Mouse (Mus musculus): ENCODE data around the gene Plch2.
A peak's percentile ranks its signal among the peaks of the same experiment; 100 is the strongest.

The Plch2 gene

DNA sequence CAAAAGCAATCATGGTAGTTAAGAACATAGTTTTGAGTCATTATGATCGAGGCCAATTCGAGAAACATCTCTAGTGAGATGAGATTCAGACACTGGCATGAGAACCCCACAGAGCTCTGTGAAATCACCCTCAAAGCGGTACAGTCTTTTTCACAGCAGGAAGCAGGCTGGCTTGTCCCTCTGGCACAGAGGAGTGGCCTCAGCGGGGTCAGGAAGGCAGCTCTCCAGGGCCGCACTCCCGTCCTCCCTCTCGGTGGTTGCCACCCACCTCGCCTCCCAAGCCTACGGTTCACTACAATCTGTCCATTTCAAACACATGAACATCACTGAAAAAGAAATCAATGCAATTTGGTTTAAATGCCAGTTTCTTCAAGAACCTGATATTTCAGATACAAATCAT lies 17.8 kb upstream of the Plch2 start:
- no peak for DNase-seq (ENCODE audit: extremely low spot score)

DNA sequence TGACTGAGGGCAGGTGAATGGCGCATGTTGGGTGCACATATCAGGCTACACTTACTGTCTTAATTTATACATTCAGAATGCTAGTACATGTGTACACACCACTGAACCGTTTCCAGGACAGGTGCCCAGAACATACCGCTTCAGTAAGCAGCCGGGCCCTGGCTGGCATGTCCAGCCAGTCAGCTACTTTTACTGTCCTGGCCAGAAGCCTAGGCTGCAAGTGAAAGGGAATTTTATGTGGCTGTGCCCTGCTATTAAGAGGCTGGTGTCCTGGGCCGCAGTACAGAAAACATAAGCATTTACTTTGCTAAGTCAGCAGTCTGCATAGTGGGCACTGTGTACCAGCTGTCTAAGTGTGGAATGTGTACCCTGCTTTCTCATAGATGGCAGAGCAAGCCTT lies 14.3 kb upstream of the Plch2 start:
- DNase-seq (ENCODE audit: extremely low spot score), result no peak

DNA sequence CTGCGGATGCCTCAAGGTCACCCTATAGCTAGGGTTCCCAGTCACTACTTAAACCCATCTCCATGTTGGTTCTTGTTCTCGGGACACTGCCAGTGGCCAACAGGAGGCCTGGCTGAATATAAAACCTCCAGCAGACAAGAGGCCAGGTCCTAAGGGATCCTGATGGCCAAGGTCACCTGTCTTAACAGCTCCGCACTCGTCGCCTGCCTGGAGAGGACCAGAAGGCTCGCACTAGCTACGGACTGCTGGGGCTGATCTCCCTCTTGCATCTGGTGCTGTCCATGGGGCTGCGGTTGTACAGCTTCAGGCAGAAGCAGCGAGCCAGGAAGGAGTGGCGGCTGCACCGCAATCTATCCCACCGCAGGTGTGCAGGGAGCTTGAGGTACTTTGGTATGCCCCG lies 13.6 kb upstream of the Plch2 start:
- DNase-seq (ENCODE audit: extremely low spot score), result no peak

DNA sequence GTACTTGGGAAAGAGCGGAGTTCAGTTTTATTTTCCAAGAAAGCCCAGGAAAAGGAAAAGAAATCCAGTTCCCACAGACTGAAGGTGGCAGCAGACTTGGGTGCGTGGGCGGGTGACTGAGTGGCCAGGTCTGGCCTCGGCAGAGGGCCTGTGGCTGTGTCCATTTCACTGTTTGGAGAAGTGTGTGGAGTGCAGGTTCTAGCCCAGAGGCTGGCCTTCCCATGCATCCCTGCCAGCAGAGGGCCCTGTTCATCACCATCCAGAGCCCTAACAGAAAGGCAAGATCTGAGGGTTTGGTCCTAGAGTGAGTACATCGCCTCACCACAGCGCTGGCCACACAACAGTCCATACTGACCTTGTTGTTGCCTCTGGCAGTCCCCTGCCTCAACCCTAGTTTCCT lies 12.6 kb upstream of the Plch2 start:
- DNase-seq (ENCODE audit: extremely low spot score), result no peak

DNA sequence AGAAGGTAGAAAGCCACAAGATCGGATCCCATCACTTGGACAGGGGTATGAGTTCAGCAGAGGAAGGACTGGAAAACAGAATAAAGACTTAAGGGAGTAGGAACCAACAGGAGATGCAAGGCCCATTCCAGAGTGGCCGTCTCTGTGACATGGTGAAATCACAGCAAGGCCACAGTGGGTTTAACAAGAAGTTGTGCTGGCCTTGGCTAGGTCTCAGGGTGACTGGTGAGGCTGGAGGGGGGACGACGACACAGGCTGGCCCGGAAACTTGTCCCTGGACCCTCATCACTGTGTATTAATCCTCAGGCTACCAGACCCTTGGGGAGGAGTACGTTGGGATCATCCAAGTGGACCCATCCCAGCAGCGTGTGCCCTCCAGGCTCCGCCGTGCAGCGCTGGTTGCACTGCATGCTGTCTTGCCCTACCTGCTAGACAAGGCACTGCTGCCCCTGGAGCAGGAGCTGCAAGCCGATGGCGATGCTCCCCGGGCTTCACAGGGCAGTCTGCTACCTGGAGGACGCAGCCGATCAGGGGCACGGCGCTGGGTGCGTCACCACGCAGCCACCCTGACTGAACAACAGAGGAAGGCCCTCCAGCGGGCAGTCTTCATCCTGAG lies 11.9 kb upstream of the Plch2 start:
- no peak for DNase-seq (ENCODE audit: extremely low spot score)

DNA sequence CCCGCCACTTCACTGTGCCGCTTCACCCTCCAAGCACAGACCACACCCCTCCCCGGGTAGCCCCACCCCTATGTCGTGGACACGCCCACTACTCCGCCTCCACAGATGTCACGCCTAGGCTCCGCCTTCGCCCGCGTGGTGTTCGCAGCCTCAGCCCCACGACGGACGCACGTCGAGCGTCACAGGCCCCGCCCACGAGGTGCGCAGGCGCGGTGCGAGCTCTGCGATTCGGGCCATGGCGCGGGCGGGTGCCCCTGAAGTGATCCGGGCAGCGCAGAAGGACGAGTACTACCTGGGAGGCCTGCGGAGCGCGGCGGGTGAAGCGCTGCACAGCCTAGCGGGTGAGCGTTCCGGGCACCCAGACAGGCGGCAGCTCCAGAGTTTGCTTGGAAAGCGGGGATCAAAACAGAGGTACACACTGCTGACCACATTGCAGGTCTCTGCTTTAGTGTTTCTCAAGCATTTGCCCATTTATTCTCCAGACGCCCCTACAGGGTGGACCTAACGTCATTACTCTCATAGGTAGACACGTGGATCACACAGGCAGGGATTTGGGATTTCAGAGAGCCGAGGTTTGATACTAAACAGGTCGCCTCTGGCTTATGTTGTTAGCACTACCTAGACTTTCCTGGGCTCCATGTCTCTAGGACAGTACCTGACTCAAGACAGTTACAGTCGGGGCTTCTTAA lies 10.4 kb upstream of the Plch2 start, which contains the start of gene Pex10:
TSS of gene Pex10 (plus strand) at position 183 of the 689 bp plus-strand sequence.
- DNase-seq (ENCODE audit: extremely low spot score), result peak; percentile 100

DNA sequence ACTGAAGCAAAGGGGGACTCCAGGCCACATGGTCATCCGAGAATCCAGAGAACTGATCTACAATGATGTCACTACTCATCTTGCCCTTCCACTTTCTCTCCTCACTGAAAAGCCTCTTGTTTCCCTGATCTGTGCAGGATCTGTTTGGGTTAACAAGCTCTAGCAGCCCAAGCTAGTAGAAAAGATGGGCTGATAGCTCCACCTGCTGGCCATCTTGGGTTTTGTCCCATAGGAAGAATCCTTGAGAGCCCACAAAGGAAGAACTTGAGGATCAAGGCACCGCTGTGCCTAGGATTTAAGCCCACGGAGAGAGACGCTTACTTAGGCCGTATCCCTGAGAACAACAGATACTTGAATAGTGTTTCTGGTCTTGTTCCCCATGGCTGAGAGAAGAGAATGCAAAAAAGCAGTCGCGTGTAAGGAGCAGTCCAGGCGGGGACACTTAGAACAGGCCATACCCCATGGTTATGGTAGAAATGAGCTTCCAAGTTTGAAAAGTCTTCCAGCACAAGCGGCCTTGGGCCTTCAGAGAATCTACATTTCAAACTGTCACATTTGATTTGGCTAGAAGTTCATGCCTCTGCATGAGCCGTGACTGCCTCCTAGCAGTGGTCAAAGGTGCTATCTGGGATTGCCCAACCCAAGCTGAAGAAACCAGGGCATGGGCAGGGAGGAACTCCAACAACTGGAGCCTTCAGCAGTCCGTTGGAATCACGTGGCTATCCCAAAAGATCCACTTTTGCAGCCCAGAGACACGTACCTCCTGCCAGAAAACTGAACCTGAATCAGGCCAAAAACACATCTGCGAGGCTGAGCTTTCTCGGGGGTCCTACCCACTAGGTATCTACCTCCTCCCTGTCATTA lies 9.6 kb upstream of the Plch2 start:
- peak; percentile 92 for DNase-seq (ENCODE audit: extremely low spot score)

DNA sequence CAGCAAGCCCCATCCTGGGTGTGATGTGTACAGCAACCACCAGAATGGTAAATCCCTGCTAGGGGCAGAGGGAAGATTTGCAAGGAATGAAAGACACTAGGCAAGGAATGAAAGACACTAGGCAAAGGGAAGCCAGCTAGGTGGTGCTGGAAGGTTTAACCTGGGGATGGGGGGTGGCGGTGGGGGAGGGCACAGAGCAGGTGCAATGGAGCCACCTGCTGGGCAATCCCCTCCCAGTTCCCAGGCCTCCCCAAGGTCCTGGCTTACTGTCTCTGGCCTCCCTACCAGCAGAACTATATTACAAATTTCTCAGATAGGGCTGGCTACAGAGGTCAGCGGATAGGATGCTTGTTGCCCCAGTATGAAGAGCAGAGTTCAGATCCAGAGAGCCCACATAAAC lies 7.9 kb upstream of the Plch2 start:
- no peak for DNase-seq (ENCODE audit: extremely low spot score)

DNA sequence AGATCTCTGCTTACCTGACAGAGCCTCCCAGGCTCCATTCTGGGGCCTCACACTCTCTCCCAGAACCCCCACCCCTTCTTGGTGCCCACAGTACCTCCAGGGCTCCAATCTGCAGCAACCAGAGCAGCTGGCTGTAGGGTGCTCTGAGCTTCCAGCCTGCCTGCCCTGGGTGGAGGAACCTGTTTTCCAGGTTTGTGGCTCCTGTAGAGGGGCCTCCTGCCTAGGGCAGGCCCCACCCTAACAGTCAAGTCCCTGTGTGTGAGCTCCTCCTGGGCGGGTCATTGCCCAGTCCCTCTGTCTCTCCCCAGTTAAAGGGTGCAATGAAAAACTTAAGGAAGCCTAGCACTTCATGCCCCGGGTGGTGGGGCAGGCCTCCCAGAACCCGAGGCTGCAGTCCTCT lies 7.3 kb upstream of the Plch2 start:
- DNase-seq (ENCODE audit: extremely low spot score), result no peak

DNA sequence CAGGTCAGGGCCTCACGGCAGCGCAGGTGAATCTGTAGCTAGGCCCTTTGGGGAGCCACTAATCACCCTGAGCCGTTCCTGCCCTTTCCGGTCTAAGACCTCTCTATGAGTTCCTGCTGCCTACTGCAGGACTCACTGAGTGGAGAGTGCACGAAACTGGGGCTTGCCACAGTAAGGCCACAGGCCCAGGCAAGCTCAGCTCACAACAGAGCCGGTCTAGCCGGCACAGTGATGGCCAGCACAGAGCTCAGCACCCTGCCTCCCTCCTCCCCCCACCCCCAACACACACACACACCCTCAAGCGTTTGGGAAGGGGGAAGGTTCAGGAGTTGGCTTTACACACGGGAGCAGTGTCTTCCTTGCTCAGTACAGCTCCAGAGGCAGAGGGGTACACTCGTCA lies 1.7 kb upstream of the Plch2 start:
- DNase-seq (ENCODE audit: extremely low spot score), result no peak

DNA sequence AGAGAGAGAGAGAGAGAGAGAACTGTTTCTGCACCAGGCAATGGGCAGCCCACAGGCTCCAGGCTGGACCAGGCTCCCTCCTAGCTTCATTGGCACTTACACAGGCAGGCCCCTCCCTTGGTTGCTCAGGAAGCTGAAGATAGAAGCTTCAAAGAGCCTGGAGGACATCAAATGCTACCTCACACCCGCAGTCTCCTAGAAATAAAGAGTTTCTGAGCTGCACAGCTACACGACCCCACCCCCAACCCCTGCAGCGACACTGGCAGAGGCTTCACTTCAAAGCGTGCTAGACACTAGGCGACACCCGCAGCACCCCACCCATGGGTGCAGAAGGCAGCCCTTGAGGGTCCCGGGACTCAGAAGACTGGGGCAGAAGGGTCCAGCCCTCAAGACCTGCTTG lies 6.5 kb downstream of the Plch2 start:
- no peak for DNase-seq (ENCODE audit: extremely low spot score)

DNA sequence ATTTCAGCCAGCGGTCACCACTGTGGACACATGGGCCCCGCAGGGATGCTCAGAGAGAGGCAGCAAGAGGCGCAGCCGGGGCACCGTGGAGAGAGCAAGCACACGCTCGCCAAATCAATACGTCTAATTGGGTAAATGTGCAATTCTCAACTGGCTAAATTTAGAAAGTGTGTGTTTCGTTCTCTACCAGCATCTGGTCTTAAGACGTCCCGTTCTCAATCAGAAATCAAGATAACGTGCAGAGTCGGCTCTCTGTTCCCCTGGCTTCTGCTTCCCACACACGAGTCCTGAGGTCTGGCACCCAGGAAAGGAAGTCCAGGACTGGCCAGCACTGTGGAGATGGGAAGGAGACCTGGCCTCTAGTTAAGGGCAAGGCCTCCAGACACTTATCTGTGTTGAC lies 9.9 kb downstream of the Plch2 start:
- no peak for DNase-seq (ENCODE audit: extremely low spot score)

DNA sequence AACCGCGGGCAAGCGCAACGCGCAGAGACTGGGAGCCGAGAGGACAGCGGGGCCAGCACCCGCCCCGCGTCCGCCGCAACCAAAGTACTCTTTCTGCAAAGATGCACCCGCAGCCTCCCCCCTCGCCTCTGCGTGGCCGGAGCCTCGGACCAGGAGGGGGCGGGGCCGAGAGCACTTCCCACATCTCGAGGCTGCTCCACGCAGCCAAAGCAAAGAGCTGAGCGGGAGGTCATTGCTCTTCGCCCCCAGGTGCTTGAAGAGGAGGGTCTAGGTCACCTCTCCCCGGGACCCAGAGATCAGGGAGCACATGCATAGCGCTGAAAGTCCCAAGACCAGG lies 13.3 kb downstream of the Plch2 start:
- DNase-seq (ENCODE audit: extremely low spot score), result no peak

DNA sequence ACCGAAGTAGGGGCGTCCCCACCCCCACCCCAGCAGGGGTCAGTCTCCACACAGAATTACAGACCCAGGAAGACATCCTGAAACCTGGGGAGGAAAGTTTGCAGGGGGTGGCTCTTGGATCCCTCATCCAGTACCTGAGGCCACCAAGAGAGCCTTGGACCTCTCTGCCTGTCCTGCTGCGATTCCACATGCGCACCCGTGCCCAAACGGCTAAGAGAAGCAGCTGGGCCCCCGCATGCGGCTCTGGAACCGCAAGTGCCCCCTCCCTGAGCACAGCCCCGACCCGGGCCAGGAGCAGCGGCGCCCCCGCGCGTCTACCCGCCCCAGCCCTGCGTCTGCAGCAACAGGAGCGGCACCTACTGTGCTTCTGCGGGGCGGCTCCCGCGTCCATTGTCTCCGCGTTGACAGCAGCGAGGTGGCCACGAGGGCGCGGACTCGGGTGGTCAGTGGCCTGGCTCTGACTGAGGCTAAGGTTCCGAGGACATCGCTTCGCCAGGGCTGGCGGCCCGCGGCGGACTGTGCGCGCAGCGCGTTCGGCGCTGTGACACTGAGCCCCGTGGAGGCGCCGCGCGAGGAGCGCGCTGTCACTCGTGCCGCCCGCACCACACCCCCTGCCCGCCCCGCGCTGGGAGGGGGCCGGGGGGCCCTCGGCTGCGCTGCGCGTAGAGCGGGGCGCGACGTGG lies 13.8 kb downstream of the Plch2 start:
- DNase-seq (ENCODE audit: extremely low spot score), result no peak

DNA sequence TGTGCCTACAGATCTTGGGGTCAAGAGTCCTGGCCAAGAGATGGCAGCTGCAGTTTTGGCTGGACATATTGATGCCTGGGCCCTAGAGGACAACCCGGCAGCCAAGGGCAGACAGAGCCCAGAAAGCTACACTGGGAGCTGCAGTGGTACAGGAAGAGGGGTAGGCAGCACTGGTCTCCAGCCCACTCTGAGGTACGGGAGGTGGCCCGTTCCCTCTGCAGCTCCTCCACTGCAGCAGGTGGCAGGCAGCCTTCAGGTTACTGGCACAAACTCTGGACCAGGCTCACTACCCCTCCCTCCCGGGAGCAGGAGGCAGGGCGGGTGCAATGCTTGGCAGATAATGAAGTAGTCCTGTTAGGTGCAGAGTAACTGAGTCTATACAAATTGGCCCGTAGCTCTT lies 15.9 kb downstream of the Plch2 start:
- no peak for DNase-seq (ENCODE audit: extremely low spot score)

DNA sequence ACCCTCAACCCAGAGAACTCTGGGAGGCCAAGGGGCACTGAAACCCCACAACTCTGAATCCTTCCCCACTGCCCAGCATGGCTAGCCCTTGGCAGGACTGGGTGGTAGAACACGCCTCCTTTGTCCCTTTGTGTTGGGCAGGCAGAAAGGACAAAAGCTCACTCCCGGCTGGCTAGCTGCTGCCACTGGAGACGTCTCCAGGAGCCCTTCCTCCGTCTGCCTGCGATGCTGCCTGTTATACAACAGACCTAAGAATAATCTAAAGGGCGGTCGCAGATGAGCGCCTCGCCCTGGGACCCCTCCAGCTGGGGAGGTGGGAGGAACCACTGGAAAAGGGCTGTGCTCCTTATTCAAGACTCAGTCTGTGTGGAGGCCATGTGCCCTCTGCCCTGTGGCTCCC lies 16.4 kb downstream of the Plch2 start:
- no peak for DNase-seq (ENCODE audit: extremely low spot score)

DNA sequence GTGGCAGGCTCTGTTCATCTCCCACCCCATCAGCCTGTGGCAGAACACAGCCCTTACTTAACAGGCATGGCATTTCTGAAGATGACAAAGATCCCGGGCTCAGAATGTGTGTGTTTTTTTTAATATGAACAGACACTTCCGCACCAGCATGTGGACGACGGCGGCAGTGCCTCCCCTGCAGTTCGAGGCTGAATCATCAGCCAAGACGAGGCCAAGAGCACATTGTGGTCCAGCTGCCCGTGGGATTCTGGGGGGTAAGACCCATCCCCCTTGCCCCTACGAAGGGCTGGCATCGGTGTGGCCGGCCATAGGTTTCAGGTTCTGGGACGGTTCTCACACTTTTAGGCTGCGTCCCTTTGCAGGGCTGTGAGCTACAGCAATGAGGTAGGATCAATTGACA lies 21.8 kb downstream of the Plch2 start:
- no peak for DNase-seq (ENCODE audit: extremely low spot score)

DNA sequence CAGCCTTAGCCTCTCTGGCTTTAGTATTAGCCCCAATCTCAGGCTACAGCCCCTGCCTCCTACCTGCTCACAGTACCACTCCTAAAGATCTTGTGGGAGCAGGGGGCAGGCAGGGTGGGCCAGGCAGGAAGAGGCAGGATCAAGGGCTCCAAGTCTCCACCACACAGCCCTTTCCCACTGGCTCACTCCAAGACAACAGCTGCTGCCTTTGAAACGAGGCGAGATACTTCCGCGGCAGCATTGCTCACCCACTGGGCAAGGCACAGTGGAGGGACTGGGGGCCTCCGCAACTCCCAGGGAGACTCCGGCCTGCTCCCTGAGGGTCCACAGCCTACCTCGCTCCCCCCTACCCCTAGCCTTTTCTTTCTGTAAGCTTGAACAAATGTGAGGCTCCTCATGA lies 22.4 kb downstream of the Plch2 start:
- DNase-seq (ENCODE audit: extremely low spot score), result no peak

DNA sequence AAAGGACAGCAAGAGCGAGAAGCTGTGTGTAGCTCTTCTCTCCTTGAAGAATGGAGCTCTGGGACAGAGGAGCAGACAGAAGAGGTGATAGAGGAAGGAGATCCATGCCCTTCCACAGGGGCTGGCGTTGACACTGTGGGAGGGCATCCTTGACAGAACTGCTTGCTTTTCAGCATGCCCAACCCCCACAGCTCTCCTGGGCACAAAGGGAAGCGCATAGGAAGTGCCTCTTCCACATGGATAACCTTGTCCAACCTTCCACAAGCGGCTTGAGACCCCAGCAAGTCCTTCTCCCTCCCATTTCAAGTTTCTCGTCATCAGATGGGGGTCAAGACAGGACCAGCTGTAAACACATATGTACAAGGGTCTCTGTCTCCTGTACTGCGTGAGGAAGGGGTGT lies 23.5 kb downstream of the Plch2 start:
- no peak for DNase-seq (ENCODE audit: extremely low spot score)

DNA sequence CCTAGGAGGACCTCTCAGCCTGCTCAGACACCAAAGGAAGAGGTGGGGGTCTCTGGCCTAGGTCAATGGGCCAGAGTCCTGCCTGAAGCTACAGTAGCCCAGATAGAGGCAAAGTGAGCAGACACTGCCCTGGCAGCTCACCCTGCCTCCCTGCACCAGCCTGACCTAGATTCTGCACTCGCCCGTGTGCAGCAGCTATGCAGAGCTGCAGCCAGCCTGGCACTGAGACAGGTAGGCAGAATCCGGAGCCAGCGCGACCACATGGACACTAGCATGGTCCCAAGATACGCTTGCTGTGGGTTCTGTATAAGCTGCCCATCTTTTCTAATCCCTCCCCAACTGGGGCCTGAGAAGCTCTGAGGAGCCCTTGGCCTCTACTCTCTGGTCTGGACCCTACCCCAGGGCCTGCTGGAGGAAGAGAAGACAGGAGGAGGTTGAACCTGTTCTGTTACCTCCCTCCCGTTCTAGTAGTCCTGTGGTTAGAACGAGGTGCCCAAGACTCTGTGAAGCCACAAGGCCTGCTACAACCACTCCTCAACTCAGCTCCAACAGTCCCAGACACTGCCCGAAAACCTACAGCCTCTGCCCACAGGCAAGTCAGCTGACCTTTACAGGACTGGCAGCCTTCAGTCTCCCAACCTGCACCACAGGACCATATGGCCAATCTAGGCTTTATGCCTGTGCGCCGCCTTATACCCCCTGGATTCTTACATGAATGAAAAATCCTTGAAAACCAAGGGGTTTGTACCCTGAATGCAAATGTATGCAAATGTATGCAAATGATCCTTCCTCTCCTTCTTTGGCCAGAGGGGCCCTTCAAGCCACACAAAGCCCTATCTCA lies 32.2 kb downstream of the Plch2 start:
- DNase-seq (ENCODE audit: extremely low spot score), result no peak

DNA sequence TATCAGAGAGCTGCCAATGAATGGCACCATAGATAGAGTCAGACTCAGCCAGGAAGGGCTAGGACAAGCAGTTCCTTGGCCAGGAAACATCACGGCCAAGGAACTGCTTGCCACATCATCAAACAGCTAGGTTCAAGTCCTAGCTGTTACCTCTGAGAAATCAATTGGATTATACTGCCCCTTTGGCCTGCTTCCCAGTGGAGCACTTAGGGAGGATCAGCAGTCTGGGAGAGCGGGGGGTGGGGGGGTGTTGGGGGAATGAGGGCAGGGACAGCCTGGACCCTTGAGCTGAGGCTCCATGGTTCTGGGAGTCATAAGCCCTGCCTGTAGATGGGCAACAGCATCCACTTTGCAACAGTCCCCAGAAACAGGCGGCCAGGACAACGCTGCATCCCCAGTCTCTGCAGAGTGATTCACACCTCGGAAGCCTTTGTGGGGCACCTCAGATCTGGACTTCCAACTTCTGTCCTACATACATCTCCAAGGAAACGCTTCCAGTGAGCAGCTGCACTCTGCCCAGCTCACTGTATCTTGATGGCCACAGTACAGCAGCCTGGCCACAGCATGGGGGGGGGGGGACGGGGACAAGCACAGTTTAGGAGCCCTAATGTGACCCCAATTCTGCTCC lies 34.2 kb downstream of the Plch2 start:
- DNase-seq (ENCODE audit: extremely low spot score), result no peak
